Mouse (Mus musculus) heart, embryonic 11.5 days (tissue): ENCODE results near the gene H2-M5. TPM values are rescaled to one million over a fixed set of nuclear protein-coding genes. Genes with fewer than 3 reads are reported as not detected.
A peak's percentile ranks its signal among the peaks of the same experiment; 100 is the strongest.
"Not testable (repeated sequence)": the region's sequence is repeated elsewhere in the genome, so short reads cannot be mapped to it uniquely, and the experiment has no call there.

ENCODE experiments used
- ATAC-seq: fragments of 200-750 bp; cut with Nextera tagmentation; replicated peaks from 2 replicates; pipeline ENCODE4 v1.8.0; 2017; ENCODE audit warnings: moderate library complexity; ENCODE audit not compliant: insufficient number of reproducible peaks, low FRiP score, low TSS enrichment
- H3K27ac ChIP-seq: fragments of 300-500 bp; sonication (generic); 2 replicates; pipeline ENCODE4 v1.5.1; 2014; ENCODE audit warnings: mild to moderate bottlenecking, low read depth, low read length
- H3K27me3 ChIP-seq: fragments of 300-500 bp; sonication (generic); 2 replicates; pipeline ENCODE4 v1.6.1; 2014; ENCODE audit warnings: mild to moderate bottlenecking, low read length, mixed read lengths; ENCODE audit not compliant: control insufficient read depth, insufficient read depth
- H3K36me3 ChIP-seq: fragments of 300-500 bp; sonication (generic); 2 replicates; pipeline ENCODE4 v1.6.1; 2014; ENCODE audit warnings: mild to moderate bottlenecking, low read length, moderate library complexity, mixed read lengths; ENCODE audit not compliant: control insufficient read depth, insufficient read depth
- H3K4me1 ChIP-seq: fragments of 300-500 bp; sonication (generic); 2 replicates; pipeline ENCODE4 v1.6.1; 2014; ENCODE audit warnings: low read length; ENCODE audit not compliant: control insufficient read depth, insufficient read depth
- H3K4me2 ChIP-seq: fragments of 300-500 bp; sonication (generic); 2 replicates; pipeline ENCODE4 v1.6.1; 2014; ENCODE audit warnings: mild to moderate bottlenecking, moderate library complexity
- H3K4me3 ChIP-seq: fragments of 300-500 bp; sonication (generic); 2 replicates; pipeline ENCODE4 v1.5.1; 2014; ENCODE audit warnings: low read depth, low read length
- H3K9ac ChIP-seq: fragments of 300-500 bp; sonication (generic); 2 replicates; pipeline ENCODE4 v1.6.1; 2014; ENCODE audit warnings: mild to moderate bottlenecking, low read depth, low read length, moderate library complexity
- H3K9me3 ChIP-seq: fragments of 300-500 bp; sonication (generic); replicated peaks from 2 replicates; pipeline ENCODE4 v1.6.1; 2016; ENCODE audit warnings: low read length; ENCODE audit not compliant: control insufficient read depth
- WGBS: fragments of 180-500 bp; shearing (Covaris S2); extraction: QIAGEN DNeasy Blood & Tissue Kit; methylation state at CpG from one replicate; pipeline ENCODE4 v1.1.7; 2014; ENCODE audit not compliant: insufficient replicate concordance; 5-methylcytosine and 5-hydroxymethylcytosine counted together
- polyA plus RNA-seq: library from polyadenylated mRNA; unstranded; fragments of >200 nt; fragmentation: Nextera tagmentation; extraction: Ambion mirVana; gene quantifications from 2 replicates; pipeline ENCODE4 v1.2.1, GENCODE M21; 2014

The H2-M5 gene
- polyA plus RNA-seq, 1 experiment from 2014 or later: 0.24 TPM

GRCm38 (mm10) chr17:37000863-37001262 is 11.5 kb upstream of the H2-M5 start, which contains the start of gene Zfp57:
Zfp57 (plus strand) TSS chr17:37001163.
- no peak within 1 kb of the TSS for H3K9ac ChIP-seq
- H3K4me2 ChIP-seq: peak within 1 kb of the TSS; percentile 75
- no peaks in the 10 kb centered on the region for H3K4me1 ChIP-seq
- H3K4me3 ChIP-seq: no peak within 1 kb of the TSS
- no peaks in the 10 kb centered on the region for H3K36me3 ChIP-seq
- ATAC-seq: no peak
- H3K9me3 ChIP-seq: no peaks in the 10 kb centered on the region
- H3K27me3 ChIP-seq: no peaks in the 10 kb centered on the region
- 84% methylated on average over 7 of the region's 7 CpGs for WGBS
- H3K27ac ChIP-seq: no peak within 1 kb of the TSS

- H3K9me3 ChIP-seq: no peaks in the 10 kb centered on the region
- 65% methylated on average over 2 of the region's 2 CpGs for WGBS
- no peaks in the 10 kb centered on the region for H3K4me1 ChIP-seq
- H3K4me2 ChIP-seq: no peak overlapping the region
- no peak overlapping the region for H3K9ac ChIP-seq
- H3K27me3 ChIP-seq: no peaks in the 10 kb centered on the region
- no peak overlapping the region for H3K4me3 ChIP-seq
- no peak for ATAC-seq
- no peaks in the 10 kb centered on the region for H3K36me3 ChIP-seq
- no peak overlapping the region for H3K27ac ChIP-seq
Measured at GRCm38 (mm10) chr17:36998477-36998876, 9.1 kb upstream of the H2-M5 start.

GRCm38 (mm10) chr17:36997033-36997735 is 7.8 kb upstream of the H2-M5 start:
- 25% methylated on average over 7 of the region's 7 CpGs for WGBS
- H3K36me3 ChIP-seq: no peaks in the 10 kb centered on the region
- H3K27ac ChIP-seq: no peak overlapping the region
- H3K9me3 ChIP-seq: no peaks in the 10 kb centered on the region
- H3K4me2 ChIP-seq: no peak overlapping the region
- no peak overlapping the region for H3K9ac ChIP-seq
- no peak; the same call in 1 of the 2 replicates for ATAC-seq
- H3K4me3 ChIP-seq: no peak overlapping the region
- no peaks in the 10 kb centered on the region for H3K27me3 ChIP-seq
- H3K4me1 ChIP-seq: no peaks in the 10 kb centered on the region

GRCm38 (mm10) chr17:36995448-36995847 is 6.1 kb upstream of the H2-M5 start:
- no peaks in the 10 kb centered on the region for H3K9me3 ChIP-seq
- H3K27ac ChIP-seq: no peak overlapping the region
- WGBS: 69% methylated on average over 3 of the region's 3 CpGs
- H3K4me2 ChIP-seq: no peak overlapping the region
- H3K4me1 ChIP-seq: no peaks in the 10 kb centered on the region
- no peaks in the 10 kb centered on the region for H3K27me3 ChIP-seq
- no peak for ATAC-seq
- no peak overlapping the region for H3K4me3 ChIP-seq
- no peak overlapping the region for H3K9ac ChIP-seq
- no peaks in the 10 kb centered on the region for H3K36me3 ChIP-seq

- Histone ChIP-seq H3K9me3 (no peaks in the 10 kb centered on the region), H3K4me3 (no peak overlapping the region), H3K9ac (no peak overlapping the region), H3K27me3 (peaks cover 5% of the 10 kb centered on the region; the same call in 1 of the 2 replicates), H3K4me2 (no peak overlapping the region), H3K27ac (no peak overlapping the region), H3K36me3 (no peaks in the 10 kb centered on the region), H3K4me1 (no peaks in the 10 kb centered on the region)
- 78% methylated on average over 2 of the region's 2 CpGs for WGBS
- no peak for ATAC-seq
Measured at GRCm38 (mm10) chr17:36994528-36994927, 5.2 kb upstream of the H2-M5 start.

- H3K4me1 ChIP-seq: no peaks in the 10 kb centered on the region; the same call in 1 of the 2 replicates
- H3K9ac ChIP-seq: no peak overlapping the region
- WGBS: 92% methylated on average over 4 of the region's 4 CpGs
- H3K4me2 ChIP-seq: no peak overlapping the region
- H3K36me3 ChIP-seq: no peaks in the 10 kb centered on the region
- no peaks in the 10 kb centered on the region for H3K9me3 ChIP-seq
- ATAC-seq: no peak
- no peak overlapping the region for H3K27ac ChIP-seq
- H3K27me3 ChIP-seq: peaks cover 9% of the 10 kb centered on the region
- no peak overlapping the region for H3K4me3 ChIP-seq
Measured at GRCm38 (mm10) chr17:36993770-36994325, 4.5 kb upstream of the H2-M5 start.

GRCm38 (mm10) chr17:36992336-36993104 is 3.2 kb upstream of the H2-M5 start:
- Histone ChIP-seq H3K27me3 (peaks cover 22% of the 10 kb centered on the region), H3K4me2 (no peak overlapping the region), H3K9ac (no peak overlapping the region), H3K36me3 (no peaks in the 10 kb centered on the region), H3K9me3 (no peaks in the 10 kb centered on the region), H3K4me1 (no peaks in the 10 kb centered on the region; the same call in 1 of the 2 replicates), H3K27ac (no peak overlapping the region), H3K4me3 (no peak overlapping the region)
- whole genome bisulfite sequencing: 56% methylated on average over 3 of the region's 3 CpGs
- no peak for ATAC-seq

GRCm38 (mm10) chr17:36990630-36991029 is 1.3 kb upstream of the H2-M5 start:
- 73% methylated on average over 6 of the region's 6 CpGs for WGBS
- not testable (repeated sequence) for ATAC-seq, H3K36me3 ChIP-seq, H3K9me3 ChIP-seq, H3K9ac ChIP-seq, H3K4me1 ChIP-seq, H3K27ac ChIP-seq, H3K4me3 ChIP-seq, H3K4me2 ChIP-seq
- H3K27me3 ChIP-seq: peaks cover 26% of the 10 kb centered on the region
